Mouse (Mus musculus): ENCODE data around the gene Bbs2.
"Not testable (repeated sequence)": the region's sequence is repeated elsewhere in the genome, so short reads cannot be mapped to it uniquely, and the experiment has no call there.

Gene Bbs2

DNA sequence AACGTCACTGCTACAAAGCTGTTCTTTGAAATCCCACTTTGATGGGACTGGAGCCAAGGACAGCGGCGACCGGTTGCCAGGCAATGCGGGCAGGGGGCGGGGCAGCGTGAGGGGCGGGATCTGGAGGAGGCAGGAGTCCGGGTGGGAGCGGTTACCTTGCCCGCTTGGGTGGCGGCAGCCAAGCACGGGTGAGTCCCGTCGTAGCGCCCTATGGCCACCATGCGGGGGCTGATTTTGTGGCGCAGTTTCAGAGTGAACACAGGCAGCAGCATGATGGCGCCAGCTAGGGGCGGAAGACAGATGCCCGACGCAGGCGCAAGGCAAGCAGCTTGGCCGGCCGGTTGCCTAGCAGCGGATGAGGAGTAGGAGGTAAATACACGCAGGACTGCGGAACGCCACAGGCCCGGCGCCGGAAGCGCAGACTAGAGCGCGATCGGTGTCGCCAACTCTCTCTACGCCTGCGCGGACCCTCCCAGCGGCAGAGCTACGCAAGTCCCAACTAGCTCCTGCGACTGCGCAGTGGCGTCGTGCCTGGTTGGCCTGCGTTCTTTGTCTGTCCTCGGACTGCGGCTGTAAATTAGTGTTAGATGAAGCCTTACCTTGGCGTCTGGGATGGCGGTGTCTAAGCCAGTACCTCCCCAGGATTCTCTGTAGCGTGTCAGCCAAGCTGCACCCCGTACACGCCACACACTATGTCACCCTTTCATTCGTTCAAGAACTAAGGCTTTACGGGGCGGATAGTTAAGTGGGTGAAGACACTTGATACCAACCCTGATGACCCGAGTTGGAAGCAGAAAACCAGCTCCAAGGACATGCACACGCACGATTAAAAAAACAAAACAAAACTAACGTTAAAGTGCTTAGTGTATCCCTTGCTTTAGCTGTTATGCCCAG, at the start of gene Bbs2:
Gene Bbs2, minus strand, starts transcription at position 848 of the 894 bp plus-strand sequence.
- in situ Hi-C loops (cut with MboI; ENCODE audit: low sequenced_read_pairs), result no loop called here

DNA sequence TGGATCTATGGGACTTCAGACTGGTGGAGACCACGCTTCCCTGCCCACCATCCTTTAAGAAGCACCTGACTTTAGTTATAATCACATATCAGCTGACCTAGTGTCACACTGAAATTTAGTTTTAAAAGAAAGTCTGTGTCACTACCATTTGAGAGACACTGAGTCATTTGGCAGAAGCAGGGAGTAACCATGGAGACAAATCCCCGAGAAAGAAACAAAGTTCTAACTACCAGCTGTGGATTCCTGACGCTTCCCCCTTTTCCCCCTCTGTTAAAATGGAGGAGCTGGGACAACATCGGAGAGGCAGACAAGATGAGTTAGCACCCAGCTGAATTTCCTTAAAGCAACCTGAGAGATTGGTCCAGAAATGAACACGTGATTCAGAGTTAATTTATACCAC, 49.5 kb upstream of the Bbs2 start:
- in situ Hi-C loops (cut with MboI; ENCODE audit: low sequenced_read_pairs), result no loop called here

DNA sequence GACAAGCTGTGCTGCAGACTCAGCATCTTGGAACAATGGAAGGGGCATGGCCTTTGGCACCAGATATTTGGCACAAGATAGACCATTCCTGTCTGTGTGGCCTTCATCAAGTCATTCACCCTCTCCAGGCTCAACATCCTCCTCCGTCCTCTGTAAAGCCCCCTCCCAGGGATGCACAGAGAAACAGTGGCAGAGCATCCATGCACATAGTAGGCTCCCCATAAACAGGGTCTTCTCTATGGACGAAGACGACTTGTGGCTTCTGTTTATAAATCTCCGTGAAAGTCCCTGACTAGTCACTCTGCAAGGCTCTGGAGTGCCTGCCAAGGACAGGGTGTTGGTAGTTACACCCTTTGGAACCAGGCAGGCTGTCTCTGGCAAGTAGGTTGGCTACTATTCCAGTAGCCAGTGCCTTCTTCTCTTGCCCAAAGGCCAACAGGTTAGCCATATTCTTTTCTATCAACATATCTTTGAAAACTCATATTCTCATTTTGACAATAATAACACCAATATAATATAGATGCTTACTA, 41.6 kb upstream of the Bbs2 start:
- in situ Hi-C loops (cut with MboI; ENCODE audit: low sequenced_read_pairs), result no loop called here

DNA sequence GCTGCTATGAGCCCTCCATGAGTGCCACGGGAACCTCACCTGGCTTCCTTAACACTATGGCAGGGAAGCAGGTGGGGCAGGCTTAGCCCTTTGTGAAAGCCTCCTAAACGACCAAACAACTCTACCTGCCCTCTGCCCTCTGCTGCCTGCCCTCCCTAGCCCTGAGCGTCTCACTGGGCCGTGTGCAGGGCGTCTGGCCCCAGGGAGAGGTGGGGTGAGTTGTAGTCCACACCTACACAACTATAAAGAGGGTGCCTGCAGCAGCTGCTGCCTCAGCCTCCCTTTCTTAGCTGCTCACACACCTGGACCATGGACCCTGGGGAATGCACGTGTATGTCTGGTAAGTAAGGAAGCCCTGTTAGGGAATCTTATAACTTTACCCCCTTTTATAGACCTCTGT, 38.2 kb upstream of the Bbs2 start, which contains the start of gene Mt4:
Gene Mt4, plus strand, starts transcription at position 265 of the 400 bp plus-strand sequence.
- in situ Hi-C loops (cut with MboI; ENCODE audit: low sequenced_read_pairs), result no loop called here

DNA sequence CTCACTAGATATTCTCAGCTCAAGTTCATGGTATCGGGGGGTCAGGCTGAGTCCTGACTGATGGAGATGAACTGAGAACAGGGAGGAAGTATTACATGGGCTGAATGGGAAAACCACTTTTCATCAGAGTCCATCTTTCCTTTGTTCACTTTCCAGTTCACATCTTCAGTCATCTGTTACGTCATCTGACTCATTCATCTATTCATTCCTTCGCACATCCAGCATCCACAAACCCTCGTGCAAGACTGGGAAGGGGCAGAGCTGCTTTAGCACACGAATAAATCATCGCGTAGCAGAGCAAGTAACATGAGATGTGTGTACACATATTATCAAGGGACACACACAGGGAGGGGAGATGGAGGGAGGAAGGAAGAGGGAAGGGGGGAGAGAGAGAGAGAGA, 37.5 kb upstream of the Bbs2 start:
- in situ Hi-C loops (cut with MboI; ENCODE audit: low sequenced_read_pairs), result no loop called here

DNA sequence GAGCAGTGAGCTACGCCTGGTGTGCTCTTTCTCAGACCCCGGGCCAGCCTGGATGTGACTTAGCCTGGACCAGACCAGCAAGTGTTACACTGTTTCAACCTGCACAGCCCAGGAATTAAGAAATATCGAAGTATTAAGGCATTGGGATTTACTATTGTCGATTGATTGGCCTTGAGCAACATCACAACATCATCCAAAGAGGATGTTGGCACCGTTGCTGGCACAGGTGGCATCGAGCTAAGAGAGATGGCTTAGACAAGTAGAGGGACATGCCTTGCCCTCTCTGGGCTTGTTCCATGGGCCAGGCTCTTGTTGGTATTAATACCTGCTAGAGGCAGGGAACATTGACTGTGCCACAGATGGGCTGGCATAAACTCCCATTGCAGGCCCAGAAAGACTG, 36.8 kb upstream of the Bbs2 start:
- in situ Hi-C loops (cut with MboI; ENCODE audit: low sequenced_read_pairs), result no loop called here

DNA sequence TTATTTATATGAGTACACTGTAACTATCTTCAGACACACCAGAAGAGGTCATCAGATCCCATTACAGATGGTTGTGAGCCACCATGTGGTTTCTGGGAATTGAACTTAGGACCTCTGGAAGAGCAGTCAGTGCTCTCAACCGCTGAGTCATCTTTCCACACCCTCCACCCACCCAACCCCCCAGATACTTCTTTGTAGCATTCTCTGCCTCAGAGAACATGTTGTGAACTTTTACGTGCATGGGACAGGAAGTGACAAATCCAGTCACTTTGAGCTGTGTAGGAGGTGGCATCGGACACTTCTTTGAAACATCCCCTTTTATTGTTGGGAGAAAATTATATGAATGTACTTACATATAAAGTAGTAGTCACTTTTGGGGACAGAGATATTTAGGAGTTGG, 35.9 kb upstream of the Bbs2 start:
- in situ Hi-C loops (cut with MboI; ENCODE audit: low sequenced_read_pairs), result not testable (repeated sequence)

DNA sequence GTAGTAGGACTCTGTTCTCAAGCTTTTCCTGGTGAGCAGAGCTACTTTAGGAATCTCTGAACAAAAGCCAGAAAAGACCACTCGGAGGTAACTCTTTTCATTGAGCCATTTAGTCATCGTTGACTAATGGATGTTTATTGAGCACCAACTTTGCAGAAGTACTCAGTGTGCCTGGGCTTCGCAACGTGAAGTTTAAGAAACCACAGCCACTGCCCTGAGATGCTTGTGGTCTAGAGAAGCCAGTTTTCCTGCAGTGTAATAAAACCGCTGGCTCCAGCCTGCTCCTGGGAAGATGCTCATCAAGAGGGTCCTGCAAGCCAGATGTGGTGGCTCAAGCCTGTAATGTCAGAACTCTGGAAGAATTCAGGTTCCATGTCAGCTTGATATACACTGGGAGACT, 33.4 kb upstream of the Bbs2 start:
- in situ Hi-C loops (cut with MboI; ENCODE audit: low sequenced_read_pairs), result no loop called here

DNA sequence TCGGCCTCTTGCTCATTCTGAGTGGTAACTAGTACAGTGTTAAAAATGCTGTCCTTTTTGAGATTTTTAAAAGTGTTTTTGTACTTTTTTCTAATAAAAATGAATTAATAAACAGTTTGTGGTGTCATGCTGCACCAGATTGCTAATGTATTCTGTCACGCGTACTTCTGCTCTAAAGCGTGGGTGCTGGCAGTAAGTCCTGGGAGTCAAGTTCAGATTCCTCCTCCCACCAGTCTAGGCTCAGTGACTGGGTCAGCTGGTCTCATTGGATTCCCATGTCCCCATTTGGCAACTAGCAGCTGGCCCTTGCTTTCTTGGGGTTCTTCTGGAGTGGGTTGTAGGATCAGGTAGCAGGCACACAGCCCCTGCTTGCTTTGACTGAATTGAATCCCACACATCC, 31.4 kb upstream of the Bbs2 start:
- in situ Hi-C loops (cut with MboI; ENCODE audit: low sequenced_read_pairs), result no loop called here

DNA sequence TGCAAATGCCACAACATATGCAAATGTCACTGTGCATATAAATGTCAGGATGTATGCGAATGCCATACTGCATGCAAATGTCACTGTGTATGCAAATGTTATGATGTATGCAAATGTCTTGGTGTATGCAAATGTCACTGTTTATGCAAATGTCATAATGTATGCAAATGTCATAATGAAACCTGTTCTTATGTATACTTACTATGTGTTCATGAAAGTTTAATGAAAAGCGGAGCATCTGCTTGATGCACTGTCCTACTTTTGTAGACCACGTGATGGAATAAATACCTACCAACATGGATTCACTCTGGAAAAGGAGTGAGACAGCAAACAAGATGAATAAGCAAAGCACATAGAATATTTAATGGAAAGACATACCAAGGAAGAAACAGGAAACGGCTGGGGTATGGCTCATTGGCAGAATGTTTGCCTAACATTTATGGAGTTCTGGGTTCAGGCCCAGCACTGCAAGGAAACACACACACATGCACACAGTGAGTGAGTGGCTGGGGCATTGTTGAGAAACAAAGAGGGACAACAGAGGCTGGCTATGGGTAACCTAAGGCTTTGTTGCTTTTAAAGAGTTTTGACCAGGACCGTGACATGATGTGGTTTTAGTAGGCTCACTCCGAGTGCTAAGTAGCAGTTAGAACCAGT, 30.5 kb upstream of the Bbs2 start:
- in situ Hi-C loops (cut with MboI; ENCODE audit: low sequenced_read_pairs), result no loop called here

DNA sequence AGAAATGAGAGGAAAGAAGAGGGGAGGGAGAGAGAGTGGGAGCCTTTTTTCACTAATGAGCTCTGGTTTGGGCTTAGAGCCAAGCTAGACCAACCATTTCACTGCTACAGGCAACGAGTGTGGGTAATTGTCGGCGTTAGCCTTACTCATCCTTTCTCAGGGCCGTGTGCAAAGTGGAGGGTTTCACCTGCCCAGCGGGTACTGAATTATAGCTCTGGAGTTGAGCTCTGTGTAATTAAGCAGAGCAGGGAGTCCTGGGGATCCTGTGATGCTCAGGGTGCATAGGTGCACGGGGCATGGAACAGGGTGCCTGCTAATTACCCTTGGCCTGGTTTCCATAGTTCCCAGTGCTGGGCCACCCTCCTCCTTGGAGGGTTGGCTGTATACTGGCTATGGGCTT, 29.0 kb upstream of the Bbs2 start:
- in situ Hi-C loops (cut with MboI; ENCODE audit: low sequenced_read_pairs), result no loop called here

DNA sequence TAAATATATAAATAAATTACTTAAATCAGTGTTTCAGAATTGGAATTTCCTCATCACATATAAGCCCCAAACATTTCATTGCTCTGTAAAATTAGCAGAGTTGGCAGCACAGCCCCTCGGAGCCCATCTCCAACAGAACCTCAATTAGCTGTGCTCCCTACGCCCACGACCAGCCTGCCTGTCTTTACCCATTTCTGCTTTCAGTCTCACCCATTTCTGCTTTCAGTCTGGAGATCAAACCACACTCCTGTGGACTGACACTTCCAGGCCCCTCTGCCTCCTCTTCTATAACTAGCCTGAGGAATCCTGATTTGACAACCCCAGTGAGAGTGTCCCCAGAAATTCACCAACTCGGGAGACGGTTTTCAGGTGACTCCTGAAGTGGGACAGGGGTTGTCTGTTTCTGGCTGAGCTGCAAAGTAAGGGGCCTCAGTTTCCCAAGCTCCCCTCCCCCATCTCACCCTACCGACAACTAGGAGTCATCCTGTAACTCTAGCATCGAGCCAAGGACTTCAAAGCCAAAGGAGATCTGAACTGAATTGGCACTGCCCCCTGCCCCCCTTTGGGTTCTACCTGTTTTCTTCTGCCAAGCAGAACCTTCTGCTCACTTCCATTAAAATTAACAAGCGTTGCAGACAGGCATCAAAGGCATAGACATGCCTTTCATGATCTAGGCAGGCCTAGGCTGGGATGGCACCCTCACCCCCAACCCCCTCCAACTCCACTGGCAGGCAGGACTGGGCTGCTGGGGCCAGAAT, 24.2 kb upstream of the Bbs2 start:
- in situ Hi-C loops (cut with MboI; ENCODE audit: low sequenced_read_pairs), result no loop called here

DNA sequence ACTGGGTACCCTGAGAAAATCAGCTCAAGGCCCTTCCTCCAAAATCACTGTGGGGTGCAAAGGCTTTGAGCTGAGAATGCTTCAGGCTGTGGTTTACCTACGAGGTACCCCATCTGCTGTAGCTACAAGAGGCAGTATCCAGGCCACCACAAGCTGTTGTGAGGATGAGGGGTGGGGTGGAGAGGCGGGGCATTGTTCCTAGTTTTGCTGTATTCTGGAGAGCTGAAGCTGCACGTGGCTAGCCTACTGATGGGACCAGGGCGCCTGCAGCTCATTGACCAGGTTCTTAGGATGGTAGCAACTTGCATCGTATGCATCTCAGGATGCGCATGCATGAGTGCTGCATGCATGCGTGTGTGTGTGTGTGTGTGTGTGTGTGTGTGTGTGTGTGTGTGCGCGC, 22.9 kb upstream of the Bbs2 start:
- in situ Hi-C loops (cut with MboI; ENCODE audit: low sequenced_read_pairs), result no loop called here

DNA sequence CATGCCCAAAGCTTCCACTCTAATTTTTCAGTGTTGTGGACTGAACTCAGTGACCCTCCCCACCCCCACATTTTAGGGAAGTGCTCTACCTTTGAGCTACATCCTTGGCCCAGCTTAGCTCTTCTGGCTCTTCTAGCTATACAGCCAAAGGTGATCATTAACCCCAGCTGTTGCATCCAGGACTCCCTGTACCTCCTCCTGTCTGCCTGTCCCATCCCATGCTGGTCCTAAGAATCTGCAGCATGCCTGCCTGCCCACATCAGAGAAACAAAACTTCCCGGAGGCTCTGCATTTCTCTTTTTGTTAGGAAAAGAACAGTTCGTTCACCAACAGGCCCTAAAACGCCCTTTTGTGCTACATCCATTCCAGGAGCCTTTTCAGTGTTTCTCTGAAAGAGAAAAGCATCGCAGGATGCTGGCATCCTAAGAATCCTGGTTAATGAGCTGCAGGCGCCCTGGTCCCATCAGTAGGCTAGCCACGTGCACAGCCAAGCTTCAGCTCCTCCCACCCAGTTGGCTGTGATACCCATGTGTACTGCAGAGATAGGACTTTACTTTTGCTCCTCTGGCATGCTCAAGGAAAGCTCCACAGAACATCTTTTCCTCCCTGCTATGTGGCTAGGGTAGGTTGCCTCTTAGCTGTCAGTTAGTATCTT, 20.2 kb upstream of the Bbs2 start:
- in situ Hi-C loops (cut with MboI; ENCODE audit: low sequenced_read_pairs), result no loop called here

DNA sequence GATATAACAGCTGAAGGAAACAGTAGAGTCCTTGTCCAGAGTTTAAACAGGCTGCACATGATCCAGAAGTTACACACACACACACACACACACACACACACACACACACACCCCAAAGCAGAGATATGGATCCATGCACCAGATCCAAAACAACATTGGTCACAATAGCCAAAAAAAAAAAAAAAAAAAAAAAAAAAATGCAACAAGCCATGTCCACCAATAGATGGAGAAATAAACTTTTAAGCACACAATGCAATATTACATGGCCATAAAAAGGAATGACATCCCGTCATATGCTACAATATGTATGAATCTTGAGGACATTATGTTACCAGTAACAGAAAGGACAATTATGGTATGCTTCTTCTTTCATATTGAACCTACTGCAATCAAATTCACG, 15.2 kb upstream of the Bbs2 start:
- in situ Hi-C loops (cut with MboI; ENCODE audit: low sequenced_read_pairs), result no loop called here

DNA sequence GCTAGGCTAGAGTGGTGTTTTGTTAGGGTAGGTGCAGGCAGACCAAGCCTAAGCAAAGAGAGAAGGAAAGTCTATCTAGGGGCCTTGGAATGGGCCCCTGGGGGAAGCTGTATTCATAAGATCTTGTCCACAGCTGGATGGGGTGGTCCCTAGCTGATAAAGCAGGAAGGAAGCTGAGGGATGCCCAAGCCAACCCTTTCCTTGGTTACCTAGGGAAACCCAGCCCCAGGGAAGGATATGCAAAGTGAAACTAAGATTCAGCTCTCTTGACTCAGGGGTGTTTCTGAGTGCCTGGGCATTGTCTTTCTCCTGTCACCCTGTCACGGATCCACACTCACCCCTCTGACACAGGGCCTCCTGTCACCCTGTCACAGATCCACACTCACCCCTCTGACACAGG, 14.7 kb upstream of the Bbs2 start:
- in situ Hi-C loops (cut with MboI; ENCODE audit: low sequenced_read_pairs), result no loop called here

DNA sequence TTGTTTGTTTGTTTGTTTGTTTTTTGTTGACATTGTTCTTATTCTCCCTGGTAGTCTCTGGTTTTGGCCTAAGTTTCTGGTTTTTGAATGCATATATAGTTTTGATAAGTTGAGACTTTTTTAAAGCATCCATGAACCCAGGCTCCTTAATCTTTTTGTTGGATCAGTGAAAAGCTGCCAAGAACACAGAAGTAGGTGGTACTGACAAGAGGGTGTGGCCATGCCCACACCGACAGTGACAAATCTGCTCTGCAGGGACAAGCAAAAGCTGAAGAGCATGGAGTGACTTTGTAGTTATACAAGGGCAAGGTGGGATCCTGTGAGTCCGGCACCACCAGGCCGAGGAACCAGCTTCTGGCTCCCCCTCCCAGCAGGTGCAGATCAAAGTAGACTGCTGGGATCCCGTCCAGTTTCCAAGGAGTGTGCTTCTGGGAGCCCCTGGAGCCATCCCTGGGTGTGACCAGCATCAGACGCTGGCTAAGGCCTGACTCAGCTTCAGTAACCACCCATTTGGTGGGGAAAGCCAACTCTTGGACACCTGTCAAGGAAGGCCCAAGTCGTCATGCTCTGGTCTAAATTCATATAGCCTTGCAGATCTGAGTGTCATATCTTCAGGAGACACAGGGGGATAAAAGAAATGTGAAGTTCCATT, 11.9 kb upstream of the Bbs2 start:
- in situ Hi-C loops (cut with MboI; ENCODE audit: low sequenced_read_pairs), result no loop called here

DNA sequence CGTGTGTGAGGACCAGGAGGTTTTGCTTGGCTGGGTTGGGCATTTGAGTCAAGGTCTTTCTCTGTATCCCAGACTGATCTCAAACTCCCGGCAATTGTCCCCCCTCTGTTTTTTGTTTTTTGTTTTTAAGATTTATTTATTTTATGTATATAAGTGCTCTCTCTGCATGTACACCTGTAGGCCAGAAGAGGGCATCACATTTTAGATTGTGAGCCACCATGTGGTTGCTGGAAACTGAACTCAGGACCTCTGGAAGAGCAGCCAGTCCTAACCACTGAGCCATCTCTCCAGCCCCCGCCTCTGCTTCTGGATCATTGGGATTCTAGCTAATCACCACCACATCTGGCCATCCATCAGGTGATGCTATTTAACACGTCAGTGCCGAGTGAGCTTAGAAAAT, 11.1 kb upstream of the Bbs2 start:
- in situ Hi-C loops (cut with MboI; ENCODE audit: low sequenced_read_pairs), result no loop called here

DNA sequence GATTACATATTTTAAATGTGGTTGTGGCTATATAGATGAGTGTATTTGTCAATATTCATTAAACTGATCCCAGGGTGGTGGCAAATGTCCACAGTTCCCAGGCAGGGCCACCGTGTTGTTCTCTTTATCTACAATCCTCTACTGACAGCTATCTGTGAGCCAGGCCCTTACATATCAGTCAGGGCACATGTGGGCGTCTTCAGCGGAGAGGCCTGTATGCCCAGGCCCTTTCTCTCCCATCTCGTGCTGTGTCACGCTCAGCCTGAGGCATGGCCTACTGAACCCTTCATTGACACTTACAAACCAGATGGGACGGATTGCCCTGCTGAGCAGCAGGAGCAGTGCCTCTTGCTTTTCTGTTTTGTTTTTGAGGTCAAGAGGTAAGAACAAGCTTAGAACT, 10.7 kb upstream of the Bbs2 start:
- in situ Hi-C loops (cut with MboI; ENCODE audit: low sequenced_read_pairs), result no loop called here

DNA sequence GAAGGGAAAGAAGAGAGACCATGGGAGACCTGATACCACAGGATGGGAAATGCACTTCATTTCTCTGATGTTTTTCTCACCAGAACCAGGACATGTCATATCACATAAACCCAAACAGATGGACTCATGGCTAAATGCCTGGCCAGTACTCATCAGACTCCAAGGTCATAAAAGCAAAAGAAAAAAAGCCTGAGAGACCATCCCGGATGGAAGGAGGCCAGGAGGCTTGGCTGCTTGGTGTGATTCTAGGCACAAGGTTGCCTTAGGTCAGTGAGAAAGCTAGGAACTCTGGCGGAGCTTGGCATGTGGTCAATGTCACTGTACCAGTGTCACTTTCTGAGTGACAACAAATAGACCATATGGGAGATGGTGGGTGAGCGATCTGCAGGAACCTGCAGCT, 9.1 kb upstream of the Bbs2 start:
- in situ Hi-C loops (cut with MboI; ENCODE audit: low sequenced_read_pairs), result no loop called here

All from CH12F3 (cell line).